Mouse (Mus musculus): ENCODE results near the gene Cib1. TPM values are rescaled to one million over a fixed set of nuclear protein-coding genes. Genes with fewer than 3 reads are reported as not detected.
A peak's percentile ranks its signal among the peaks of the same experiment; 100 is the strongest.

Gene Cib1
- polyA plus RNA-seq, 1 experiment from 2014 or later: 42.6 TPM

DNA sequence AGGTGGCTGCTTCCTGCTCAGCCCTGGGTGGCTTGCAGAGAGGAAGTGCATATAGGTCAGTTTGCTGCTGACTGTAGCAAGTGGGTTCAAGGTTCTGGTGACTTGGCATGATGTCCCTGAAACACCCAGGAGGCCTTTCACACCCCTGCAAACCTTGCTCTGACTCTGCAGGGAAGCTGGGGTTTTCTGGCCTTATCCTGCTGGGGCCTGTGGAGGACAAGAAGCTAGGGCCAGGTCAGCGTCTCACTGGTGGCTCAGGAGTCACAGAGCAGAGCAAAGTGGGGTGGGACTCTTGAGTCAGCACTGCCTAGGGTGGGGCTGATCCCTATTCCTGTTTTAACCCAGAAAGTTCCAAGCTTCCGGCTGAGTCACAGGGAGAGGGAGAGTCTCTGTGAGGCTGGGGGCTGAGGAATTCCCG lies 25.3 kb downstream of the Cib1 start:
- Histone ChIP-seq H3K9ac (ENCODE audit: low read depth, low read length) (no peak overlapping the region), H3K4me2 (ENCODE audit: low read length) (no peak overlapping the region), H3K4me1 (ENCODE audit: control insufficient read depth, insufficient read depth, low read depth, low read length) (peaks cover 31% of the 10 kb centered on the region), H3K4me3 (ENCODE audit: low read length) (no peak overlapping the region), H3K27ac (ENCODE audit: low read depth, low read length) (no peak overlapping the region), H3K27me3 (replicated peaks; ENCODE audit: control insufficient read depth, insufficient read depth, low read length) (no peaks in the 10 kb centered on the region), H3K9me3 (ENCODE audit: control insufficient read depth, low read length) (no peaks in the 10 kb centered on the region), H3K36me3 (ENCODE audit: control insufficient read depth, insufficient read depth, low read length) (no peaks in the 10 kb centered on the region)
- ATAC-seq: no peak
- 65% methylated on average over 3 of the region's 3 CpGs for WGBS

DNA sequence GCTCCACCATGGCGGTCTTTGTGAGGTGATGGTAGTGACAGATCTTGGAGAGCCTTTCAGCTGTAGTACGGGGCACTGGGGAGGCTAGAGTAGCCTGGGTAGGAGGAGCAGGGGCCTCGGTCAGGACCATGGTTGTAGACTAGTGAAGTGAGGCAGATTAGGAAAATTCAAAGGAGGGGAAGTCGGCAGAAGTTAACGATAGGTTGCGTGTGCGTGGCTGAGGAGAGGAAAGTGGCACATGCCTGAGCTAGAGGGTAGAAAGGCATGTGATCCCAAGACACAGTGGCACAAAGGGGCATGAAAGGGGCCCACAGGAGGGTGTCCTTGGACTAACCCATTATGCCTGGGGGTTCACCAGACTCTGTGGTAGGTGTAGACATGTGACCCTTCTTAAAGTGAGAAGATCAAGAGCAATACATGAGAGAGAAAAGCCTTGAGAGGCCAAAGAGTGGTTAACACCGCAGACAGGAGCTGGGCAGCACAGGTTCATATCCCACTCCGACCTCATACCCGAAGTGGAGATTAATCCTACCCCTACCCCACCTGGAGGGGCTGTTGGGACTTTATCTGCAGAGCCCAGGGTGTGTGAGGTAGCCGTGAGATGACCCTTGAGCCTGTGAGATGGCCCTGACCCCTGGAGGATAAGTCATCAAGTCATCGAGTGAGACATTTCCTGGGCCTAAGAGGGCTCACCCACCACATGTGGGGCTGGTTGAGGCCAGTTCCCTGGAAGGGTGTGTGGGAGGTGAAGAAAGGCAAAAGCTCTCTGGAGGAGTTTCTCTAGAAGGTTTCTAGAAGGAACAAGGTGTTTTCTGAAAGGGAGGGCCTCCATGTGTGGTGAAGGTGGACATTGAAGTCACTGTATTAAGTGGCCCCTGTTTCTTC lies 26.7 kb downstream of the Cib1 start:
- no peak for ATAC-seq
- H3K27ac ChIP-seq (ENCODE audit: low read depth, low read length): no peak overlapping the region
- H3K4me1 ChIP-seq (ENCODE audit: control insufficient read depth, insufficient read depth, low read depth, low read length): peaks cover 44% of the 10 kb centered on the region
- no peak overlapping the region for H3K9ac ChIP-seq (ENCODE audit: low read depth, low read length)
- no peaks in the 10 kb centered on the region for H3K27me3 ChIP-seq (replicated peaks; ENCODE audit: control insufficient read depth, insufficient read depth, low read length)
- no peaks in the 10 kb centered on the region for H3K9me3 ChIP-seq (ENCODE audit: control insufficient read depth, low read length)
- H3K36me3 ChIP-seq (ENCODE audit: control insufficient read depth, insufficient read depth, low read length): no peaks in the 10 kb centered on the region
- H3K4me3 ChIP-seq (ENCODE audit: low read length): no peak overlapping the region
- 90% methylated on average over 12 of the region's 12 CpGs for WGBS
- H3K4me2 ChIP-seq (ENCODE audit: low read length): no peak overlapping the region

DNA sequence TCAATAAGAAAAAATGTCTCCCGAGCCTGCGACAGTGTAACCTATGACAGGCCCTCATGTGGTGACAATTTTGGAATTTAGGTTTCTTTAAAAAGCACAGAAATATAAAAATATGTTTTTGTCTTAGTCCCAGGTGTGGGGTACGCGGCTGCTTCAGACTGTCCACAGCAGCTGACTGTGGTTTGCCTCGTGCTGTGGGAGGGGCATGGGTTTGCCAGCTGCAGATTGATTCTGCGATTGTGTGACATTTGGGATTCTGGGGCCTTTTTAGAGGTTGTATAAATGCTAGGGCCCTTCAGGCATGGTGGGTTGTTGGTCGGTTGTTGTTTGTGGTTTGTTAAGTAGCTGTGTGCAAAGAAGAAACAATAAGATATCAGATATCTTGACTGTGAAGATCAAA lies 27.7 kb downstream of the Cib1 start:
- Histone ChIP-seq H3K9me3 (ENCODE audit: control insufficient read depth, low read length) (no peaks in the 10 kb centered on the region), H3K4me3 (ENCODE audit: low read length) (no peak overlapping the region), H3K36me3 (ENCODE audit: control insufficient read depth, insufficient read depth, low read length) (no peaks in the 10 kb centered on the region), H3K27me3 (replicated peaks; ENCODE audit: control insufficient read depth, insufficient read depth, low read length) (no peaks in the 10 kb centered on the region), H3K27ac (ENCODE audit: low read depth, low read length) (no peak overlapping the region), H3K9ac (ENCODE audit: low read depth, low read length) (no peak overlapping the region), H3K4me1 (ENCODE audit: control insufficient read depth, insufficient read depth, low read depth, low read length) (peaks cover 54% of the 10 kb centered on the region), H3K4me2 (ENCODE audit: low read length) (no peak overlapping the region)
- no peak for ATAC-seq
- 74% methylated on average over 7 of the region's 7 CpGs for WGBS

DNA sequence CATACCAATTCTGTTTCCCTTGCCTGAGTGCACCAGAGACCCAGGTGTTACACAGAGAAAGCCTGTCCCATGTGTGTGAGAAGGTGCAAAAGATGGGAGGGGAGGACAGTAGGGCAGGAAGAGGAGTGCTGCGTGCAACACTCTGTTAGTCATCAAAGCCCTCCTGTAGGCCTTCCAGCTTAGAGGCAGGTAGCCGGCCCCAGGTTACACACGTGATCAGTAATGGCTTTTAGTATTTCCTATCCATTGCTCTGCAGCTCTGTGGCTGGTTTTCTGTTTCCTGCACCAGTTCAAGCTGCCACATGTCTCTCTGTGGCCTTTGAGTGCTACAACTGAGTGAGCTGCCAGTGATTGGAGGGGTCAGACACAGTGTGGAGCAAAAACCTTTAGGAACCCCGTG lies 28.3 kb downstream of the Cib1 start:
- Histone ChIP-seq H3K27me3 (replicated peaks; ENCODE audit: control insufficient read depth, insufficient read depth, low read length) (no peaks in the 10 kb centered on the region), H3K4me3 (ENCODE audit: low read length) (no peak overlapping the region), H3K36me3 (ENCODE audit: control insufficient read depth, insufficient read depth, low read length) (no peaks in the 10 kb centered on the region), H3K4me1 (ENCODE audit: control insufficient read depth, insufficient read depth, low read depth, low read length) (peaks cover 60% of the 10 kb centered on the region), H3K27ac (ENCODE audit: low read depth, low read length) (no peak overlapping the region), H3K4me2 (ENCODE audit: low read length) (no peak overlapping the region), H3K9ac (ENCODE audit: low read depth, low read length) (no peak overlapping the region), H3K9me3 (ENCODE audit: control insufficient read depth, low read length) (no peaks in the 10 kb centered on the region)
- WGBS: 86% methylated on average over 4 of the region's 4 CpGs
- no peak for ATAC-seq

DNA sequence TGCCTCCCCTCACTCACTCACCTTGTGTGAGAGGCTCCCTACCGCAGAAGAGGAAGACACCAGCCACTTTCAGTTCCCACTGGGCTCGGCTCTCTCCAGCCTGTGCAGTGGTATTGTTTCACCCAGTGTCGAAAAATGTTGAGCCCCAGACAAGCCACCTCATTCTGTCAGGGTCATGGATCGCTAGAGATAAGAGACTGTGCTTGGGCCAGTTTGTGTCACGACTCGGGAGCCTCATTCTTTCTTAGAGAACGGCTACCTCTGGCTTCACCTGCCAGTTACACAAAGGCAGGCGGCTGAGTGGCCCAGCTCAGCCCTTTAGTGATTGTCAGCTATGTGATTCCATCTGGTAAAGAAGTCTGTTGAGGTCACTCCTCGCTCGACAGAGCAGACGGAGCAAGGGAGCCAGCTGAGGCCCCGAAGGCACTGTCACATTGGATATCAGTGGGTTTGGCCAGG lies 28.9 kb downstream of the Cib1 start:
- no peak overlapping the region for H3K4me2 ChIP-seq (ENCODE audit: low read length)
- H3K27me3 ChIP-seq (replicated peaks; ENCODE audit: control insufficient read depth, insufficient read depth, low read length): no peaks in the 10 kb centered on the region
- H3K9me3 ChIP-seq (ENCODE audit: control insufficient read depth, low read length): no peaks in the 10 kb centered on the region
- peak overlapping the region; percentile 22; the same call in 1 of the 2 replicates for H3K9ac ChIP-seq (ENCODE audit: low read depth, low read length)
- no peak overlapping the region for H3K4me3 ChIP-seq (ENCODE audit: low read length)
- H3K4me1 ChIP-seq (ENCODE audit: control insufficient read depth, insufficient read depth, low read depth, low read length): peaks cover 60% of the 10 kb centered on the region
- no peaks in the 10 kb centered on the region for H3K36me3 ChIP-seq (ENCODE audit: control insufficient read depth, insufficient read depth, low read length)
- whole genome bisulfite sequencing: 35% methylated on average over 12 of the region's 12 CpGs
- peak overlapping the region; percentile 8; the same call in 1 of the 2 replicates for H3K27ac ChIP-seq (ENCODE audit: low read depth, low read length)
- ATAC-seq: no peak

DNA sequence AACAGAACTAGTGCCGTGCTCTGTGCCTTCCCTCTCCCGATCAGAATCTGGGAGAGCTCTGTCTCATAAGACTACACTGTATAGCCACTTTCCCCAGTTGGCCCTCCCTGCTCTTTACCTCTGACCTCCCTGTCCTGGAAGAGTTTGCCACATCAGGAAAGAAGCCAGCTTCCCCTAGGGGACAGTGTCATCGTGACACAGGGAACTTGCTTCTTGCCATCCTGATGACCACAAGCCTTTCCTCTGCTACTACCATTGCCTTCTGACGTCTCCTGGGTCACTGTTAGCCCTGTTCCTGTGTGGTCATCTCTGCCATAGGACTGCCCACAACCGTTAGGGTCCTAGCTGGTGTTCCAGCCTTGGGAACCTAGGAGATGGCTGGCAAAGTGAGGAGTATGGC lies 29.7 kb downstream of the Cib1 start:
- Histone ChIP-seq H3K4me2 (ENCODE audit: low read length) (no peak overlapping the region), H3K9me3 (ENCODE audit: control insufficient read depth, low read length) (no peaks in the 10 kb centered on the region), H3K4me1 (ENCODE audit: control insufficient read depth, insufficient read depth, low read depth, low read length) (peaks cover 56% of the 10 kb centered on the region), H3K4me3 (ENCODE audit: low read length) (no peak overlapping the region), H3K9ac (ENCODE audit: low read depth, low read length) (no peak overlapping the region), H3K27ac (ENCODE audit: low read depth, low read length) (no peak overlapping the region; the same call in 1 of the 2 replicates), H3K36me3 (ENCODE audit: control insufficient read depth, insufficient read depth, low read length) (no peaks in the 10 kb centered on the region), H3K27me3 (replicated peaks; ENCODE audit: control insufficient read depth, insufficient read depth, low read length) (no peaks in the 10 kb centered on the region)
- ATAC-seq: no peak
- 86% methylated on average over 5 of the region's 5 CpGs for WGBS

DNA sequence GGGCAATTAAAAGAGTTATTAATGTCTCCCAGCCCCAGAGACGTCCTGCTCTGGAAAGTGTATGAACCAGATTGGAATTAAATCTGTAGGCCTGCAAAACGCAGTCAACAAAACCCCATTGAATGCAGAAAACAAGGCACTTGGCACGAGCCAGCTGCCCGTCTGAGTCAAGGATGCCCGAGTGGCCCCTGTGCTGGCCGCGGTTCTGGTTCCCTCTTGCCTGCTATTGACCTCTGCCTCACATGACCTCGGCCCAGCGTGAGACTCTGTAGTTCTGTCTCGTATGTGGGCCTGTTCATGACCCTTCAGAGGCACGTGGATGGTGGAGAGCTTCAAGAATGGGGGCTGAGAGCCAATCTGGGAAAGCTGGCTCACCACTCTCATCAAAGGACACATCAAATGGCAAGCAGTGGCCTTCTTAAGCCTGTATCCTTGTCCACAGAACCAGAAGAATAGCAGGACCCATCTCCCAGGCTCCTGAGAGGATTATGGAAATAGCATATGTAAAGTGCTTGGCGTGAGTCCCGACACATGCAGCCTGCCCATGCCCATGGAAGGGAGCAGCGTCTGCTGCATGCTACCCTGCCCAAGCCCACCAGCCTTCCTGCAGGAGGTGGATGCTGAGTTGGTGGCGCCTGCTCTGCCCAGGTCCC lies 30.6 kb downstream of the Cib1 start:
- Histone ChIP-seq H3K9ac (ENCODE audit: low read depth, low read length) (no peak overlapping the region), H3K27me3 (replicated peaks; ENCODE audit: control insufficient read depth, insufficient read depth, low read length) (no peaks in the 10 kb centered on the region), H3K4me3 (ENCODE audit: low read length) (no peak overlapping the region), H3K4me1 (ENCODE audit: control insufficient read depth, insufficient read depth, low read depth, low read length) (peaks cover 61% of the 10 kb centered on the region), H3K36me3 (ENCODE audit: control insufficient read depth, insufficient read depth, low read length) (no peaks in the 10 kb centered on the region), H3K9me3 (ENCODE audit: control insufficient read depth, low read length) (no peaks in the 10 kb centered on the region), H3K4me2 (ENCODE audit: low read length) (peak overlapping the region; percentile 15; the same call in 1 of the 2 replicates), H3K27ac (ENCODE audit: low read depth, low read length) (peak overlapping the region; percentile 39; the same call in 1 of the 2 replicates)
- WGBS: 59% methylated on average over 15 of the region's 15 CpGs
- ATAC-seq: no peak

DNA sequence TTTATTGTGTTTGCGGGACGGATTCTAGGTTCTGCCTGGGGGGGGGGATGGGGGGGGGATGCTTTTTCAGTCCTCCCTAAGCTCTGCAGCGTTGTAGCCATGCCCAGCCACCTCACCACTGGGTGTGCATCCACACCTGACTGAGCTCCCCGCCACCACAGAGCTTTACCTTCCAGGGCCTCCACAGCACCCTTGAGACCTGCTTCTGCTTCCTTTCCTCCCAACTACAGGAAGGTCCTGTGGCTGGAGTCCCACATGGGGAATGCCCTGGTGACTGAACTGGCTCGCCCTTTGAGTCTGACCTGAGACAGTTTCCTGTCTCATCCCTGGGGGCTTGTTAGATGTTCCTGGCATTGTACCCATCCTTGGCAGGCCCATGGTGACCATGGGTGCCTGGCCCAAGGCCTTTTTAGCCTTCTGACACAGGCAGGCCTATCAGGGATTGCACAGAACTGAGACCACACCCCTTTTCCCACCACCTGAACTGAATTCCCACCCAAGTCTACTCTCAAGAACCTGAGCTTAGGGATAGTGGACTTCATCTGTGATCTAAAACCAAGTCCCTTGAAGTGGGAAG lies 31.6 kb downstream of the Cib1 start:
- Histone ChIP-seq H3K4me3 (ENCODE audit: low read length) (no peak overlapping the region), H3K9ac (ENCODE audit: low read depth, low read length) (no peak overlapping the region), H3K27ac (ENCODE audit: low read depth, low read length) (no peak overlapping the region), H3K36me3 (ENCODE audit: control insufficient read depth, insufficient read depth, low read length) (no peaks in the 10 kb centered on the region), H3K27me3 (replicated peaks; ENCODE audit: control insufficient read depth, insufficient read depth, low read length) (no peaks in the 10 kb centered on the region), H3K4me1 (ENCODE audit: control insufficient read depth, insufficient read depth, low read depth, low read length) (peaks cover 62% of the 10 kb centered on the region), H3K9me3 (ENCODE audit: control insufficient read depth, low read length) (no peaks in the 10 kb centered on the region), H3K4me2 (ENCODE audit: low read length) (no peak overlapping the region)
- WGBS: 91% methylated on average over 5 of the region's 5 CpGs
- no peak for ATAC-seq

DNA sequence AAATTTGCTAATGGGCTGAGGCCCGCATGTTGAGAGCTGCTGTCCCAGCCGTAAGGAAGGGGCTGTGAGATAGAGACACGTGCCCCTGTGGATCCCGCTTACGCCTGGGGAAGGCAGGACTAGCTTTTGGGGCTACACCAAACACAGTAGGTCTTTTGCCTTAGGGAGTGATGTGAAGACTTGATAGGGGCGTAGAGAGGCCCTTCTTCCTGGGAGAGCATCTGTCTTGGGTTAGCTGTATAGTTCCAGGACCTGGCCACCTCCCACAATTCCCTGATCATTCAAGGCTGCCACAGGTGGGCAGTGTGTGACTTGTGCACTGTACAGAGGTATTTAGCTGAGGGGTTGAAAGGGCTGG lies 32.0 kb downstream of the Cib1 start:
- H3K4me1 ChIP-seq (ENCODE audit: control insufficient read depth, insufficient read depth, low read depth, low read length): peaks cover 62% of the 10 kb centered on the region
- no peaks in the 10 kb centered on the region for H3K27me3 ChIP-seq (replicated peaks; ENCODE audit: control insufficient read depth, insufficient read depth, low read length)
- no peak overlapping the region for H3K27ac ChIP-seq (ENCODE audit: low read depth, low read length)
- no peak overlapping the region for H3K9ac ChIP-seq (ENCODE audit: low read depth, low read length)
- peak overlapping the region; percentile 80; the same call in 1 of the 2 replicates for H3K4me2 ChIP-seq (ENCODE audit: low read length)
- no peak overlapping the region for H3K4me3 ChIP-seq (ENCODE audit: low read length)
- WGBS: 87% methylated on average over 6 of the region's 6 CpGs
- ATAC-seq: no peak
- H3K36me3 ChIP-seq (ENCODE audit: control insufficient read depth, insufficient read depth, low read length): no peaks in the 10 kb centered on the region
- H3K9me3 ChIP-seq (ENCODE audit: control insufficient read depth, low read length): no peaks in the 10 kb centered on the region
